Mouse (Mus musculus): ENCODE measurements around the gene N6amt1. TPM values are rescaled to one million over a fixed set of nuclear protein-coding genes. Genes with fewer than 3 reads are reported as not detected.

The N6amt1 gene
- 1 to 10 TPM; 7.9 to 9.2 TPM for total RNA-seq (2021)
- long read RNA-seq, experiment 1, transcript N6amt1-201 (6 exons, 1,884 nt): major isoform, 7 of 7 reads
- long read RNA-seq, experiment 1, partial matches to known transcripts: 0 of 7 reads
- long read RNA-seq, experiment 1, other reads (novel, unspliced or antisense): 0 of 7 reads
- long read RNA-seq, experiment 2, partial matches to known transcripts: 0 of 5 reads
- long read RNA-seq, experiment 2, other reads (novel, unspliced or antisense): 1 of 5 reads

DNA sequence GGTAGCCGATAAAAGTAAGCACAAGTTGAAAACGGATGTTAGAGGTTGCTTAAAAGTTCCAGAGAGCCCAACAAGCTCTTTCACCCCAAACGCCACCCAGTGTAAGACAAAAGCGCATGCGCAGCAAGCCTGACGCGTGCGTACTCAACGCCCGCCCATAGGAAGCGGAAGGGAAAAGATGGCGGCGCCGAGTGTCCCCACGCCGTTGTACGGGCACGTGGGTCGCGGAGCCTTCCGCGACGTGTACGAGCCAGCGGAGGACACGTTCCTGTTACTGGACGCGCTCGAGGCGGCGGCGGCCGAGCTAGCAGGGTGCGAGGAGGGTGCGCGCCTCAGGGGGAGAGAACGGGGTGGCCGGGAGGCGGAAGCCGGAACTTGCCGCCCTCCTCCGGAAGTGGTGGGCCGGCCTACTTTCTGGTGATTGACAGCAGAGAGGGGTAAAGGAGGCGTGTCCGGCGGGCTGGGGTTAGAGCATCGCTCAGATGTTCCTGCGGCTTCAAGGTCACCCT is at the start of gene N6amt1:
TSS of gene N6amt1 (plus strand) at position 111 of the 509 bp plus-strand sequence.
- peak within 1 kb of the TSS; percentile 99 for H3K27ac ChIP-seq
- TF ChIP-seq CTCF (IDR thresholded peaks at IDR 0.05): peak; percentile 29; the same call in 1 of the 2 replicates
- peak; percentile 95 for DNase-seq
- intact Hi-C loops (cut with DNase I): no loop called here
- H3K4me3 ChIP-seq: peak within 1 kb of the TSS; percentile 95

DNA sequence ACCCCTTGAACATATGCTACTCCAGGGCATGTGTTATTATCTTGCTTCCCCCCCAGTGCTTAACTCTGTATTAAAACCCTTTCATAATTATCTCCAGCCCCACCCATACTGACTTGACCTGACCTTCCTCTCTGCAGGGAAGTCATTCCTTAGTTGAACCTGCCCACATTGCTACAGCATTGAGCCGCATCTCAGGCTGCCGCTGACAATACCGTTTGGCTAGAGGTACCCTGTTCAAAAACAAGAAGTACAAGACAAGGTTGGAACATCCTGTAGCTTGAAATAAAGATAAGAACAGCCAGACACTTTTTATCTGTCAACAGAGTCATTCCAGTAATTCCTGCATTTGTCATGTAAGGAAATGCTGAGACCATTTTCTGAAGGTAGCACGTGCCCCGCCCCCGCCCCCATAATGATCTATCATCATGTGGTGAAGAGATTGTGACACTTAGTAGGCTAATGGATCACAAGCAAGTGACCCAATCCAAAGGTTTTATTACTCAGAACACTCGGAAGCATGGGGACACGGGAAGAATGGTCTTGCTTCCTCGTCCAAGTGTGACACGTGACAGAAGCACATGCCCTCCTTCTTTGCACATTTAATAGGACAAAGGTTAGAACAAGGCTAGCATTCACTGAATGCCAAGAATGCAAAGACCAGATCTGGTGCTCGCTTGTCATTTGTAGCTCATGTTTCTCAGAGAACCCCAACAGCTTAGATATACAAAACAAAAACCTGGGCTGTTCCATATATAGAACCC is 48.6 kb upstream of the N6amt1 start:
- DNase-seq: no peak
- intact Hi-C loops (cut with DNase I): no loop called here
- no peak for TF ChIP-seq CTCF (IDR thresholded peaks at IDR 0.05)
- Histone ChIP-seq H3K27ac (no peak overlapping the region), H3K4me3 (no peak overlapping the region)

DNA sequence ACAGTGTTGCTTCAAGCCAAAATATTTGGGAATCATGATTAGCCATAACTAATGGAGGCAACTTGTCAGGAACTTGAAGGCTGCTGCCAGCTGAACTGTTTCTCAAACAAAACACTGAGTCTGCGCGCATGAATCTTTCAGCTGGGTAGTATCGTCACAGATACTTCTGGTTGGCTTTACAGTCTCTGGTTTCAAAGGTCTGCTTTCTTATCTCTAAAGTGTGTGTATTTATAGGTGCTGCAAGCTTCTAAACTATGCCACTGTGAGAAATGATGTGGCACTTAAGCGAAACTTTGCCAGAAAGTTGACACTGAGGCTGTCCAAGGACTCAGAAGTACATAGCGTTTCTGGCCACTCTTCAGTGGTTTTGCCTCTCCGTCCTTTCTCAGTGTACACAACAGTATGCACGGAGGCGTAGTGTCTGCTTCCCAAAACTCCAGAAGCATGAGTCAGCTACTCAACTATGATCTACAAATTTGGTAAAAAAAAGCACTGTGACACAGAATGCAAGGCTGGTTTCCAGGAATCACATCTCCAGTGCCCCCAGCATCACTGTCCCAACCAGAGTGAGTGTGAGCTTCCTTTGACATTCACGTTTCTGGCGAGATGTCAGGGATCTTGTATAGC is 46.8 kb upstream of the N6amt1 start:
- intact Hi-C loops (cut with DNase I): no loop called here
- Histone ChIP-seq H3K27ac (peak overlapping the region; percentile 68), H3K4me3 (peak overlapping the region; percentile 34)
- no peak for DNase-seq
- TF ChIP-seq CTCF (IDR thresholded peaks at IDR 0.05): no peak

- Histone ChIP-seq H3K4me3 (no peak overlapping the region), H3K27ac (no peak overlapping the region)
- DNase-seq: no peak
- TF ChIP-seq CTCF (IDR thresholded peaks at IDR 0.05): no peak
- intact Hi-C loops (cut with DNase I): no loop called here
These were observed 43.3 kb upstream of the N6amt1 start for GRCm38 (mm10) chr16:87310659-87311058.

DNA sequence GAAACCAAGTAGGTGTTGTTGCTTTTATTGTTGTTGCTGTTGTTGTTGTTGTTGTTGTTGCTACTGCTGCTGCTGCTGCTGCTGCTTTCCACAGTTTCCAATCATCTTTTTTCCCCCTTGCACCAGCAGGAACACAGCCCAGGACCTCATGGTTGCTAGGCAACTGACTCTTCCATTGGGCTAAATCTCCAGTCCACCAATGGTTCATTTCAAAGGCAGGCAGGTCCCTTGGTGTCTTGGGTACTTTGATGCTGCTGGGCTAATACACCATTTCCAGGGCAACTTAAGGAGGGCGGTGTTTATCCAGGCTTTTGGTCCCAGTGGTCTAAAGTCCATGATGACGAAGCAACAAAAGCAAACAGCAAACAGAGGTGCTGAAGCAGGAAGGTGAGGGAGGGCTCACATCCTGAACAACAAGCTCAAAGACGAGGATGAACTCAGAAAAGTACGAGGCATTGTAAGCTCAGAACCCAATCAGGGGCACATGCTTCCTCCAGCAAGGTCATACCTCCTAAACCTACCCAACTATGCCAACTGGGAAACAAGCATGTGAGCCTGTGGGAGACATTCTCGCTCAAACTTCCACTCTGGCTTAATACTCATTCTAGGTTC is 35.7 kb upstream of the N6amt1 start:
- DNase-seq: no peak
- Histone ChIP-seq H3K4me3 (no peak overlapping the region), H3K27ac (no peak overlapping the region)
- TF ChIP-seq CTCF (IDR thresholded peaks at IDR 0.05): no peak
- intact Hi-C loops (cut with DNase I): no loop called here

- DNase-seq: no peak
- Histone ChIP-seq H3K4me3 (no peak overlapping the region), H3K27ac (no peak overlapping the region)
- TF ChIP-seq CTCF (IDR thresholded peaks at IDR 0.05): no peak
- intact Hi-C loops (cut with DNase I): no loop called here
These were observed 35.0 kb upstream of the N6amt1 start for GRCm38 (mm10) chr16:87318998-87319397.

DNA sequence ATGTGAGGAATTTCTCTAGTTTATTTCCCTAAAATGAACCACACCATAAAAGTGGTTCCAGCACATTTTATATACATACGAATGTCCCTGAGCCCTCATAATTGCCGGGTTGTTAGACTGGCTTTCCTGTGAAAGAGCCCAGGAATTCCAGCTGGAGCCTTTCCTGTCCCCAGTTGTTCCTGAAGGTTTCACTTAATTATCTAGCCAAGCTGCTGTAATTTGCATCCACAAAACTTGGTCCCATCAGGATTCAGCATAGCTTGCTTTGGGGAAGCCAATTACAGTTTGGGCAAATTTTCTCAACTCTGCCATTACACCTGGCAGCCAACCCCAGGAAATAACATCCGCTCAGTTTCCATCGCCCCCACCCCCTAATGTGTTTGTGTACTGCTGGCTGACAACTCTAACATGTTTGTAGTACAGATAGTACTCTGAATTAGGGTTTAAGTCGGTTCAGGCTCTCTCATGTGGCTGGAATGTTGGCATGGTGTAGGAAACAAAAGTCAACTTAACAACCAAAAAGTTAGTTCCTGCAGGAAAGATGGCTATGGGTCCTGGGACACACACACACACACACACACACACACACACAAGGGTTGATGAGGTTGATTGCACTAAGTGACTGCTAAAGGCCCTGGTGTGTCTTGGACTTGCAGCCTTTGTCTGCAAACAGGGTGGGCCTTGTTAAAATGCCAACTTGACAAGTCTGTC is 34.3 kb upstream of the N6amt1 start:
- peak; percentile 38 for DNase-seq
- no peak for TF ChIP-seq CTCF (IDR thresholded peaks at IDR 0.05)
- Histone ChIP-seq H3K27ac (no peak overlapping the region; the same call in 1 of the 2 replicates), H3K4me3 (no peak overlapping the region)
- intact Hi-C loops (cut with DNase I): no loop called here

DNA sequence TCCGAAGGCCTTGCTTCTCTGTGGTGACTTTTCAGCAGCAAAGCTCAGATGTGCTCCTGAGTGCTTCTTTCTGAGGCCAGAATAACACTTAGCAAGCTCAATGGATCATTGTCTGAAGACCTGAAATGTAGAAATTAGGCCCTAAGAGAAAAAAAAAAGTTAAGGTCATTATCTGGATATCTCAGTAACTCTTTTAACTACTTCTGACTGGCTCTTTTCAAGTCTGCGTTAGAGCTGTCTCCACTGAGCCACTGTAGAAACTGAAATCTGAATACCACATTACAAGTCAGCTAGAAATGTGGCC is 33.8 kb upstream of the N6amt1 start:
- DNase-seq: no peak
- no peak overlapping the region for H3K4me3 ChIP-seq
- no peak for TF ChIP-seq CTCF (IDR thresholded peaks at IDR 0.05)
- intact Hi-C loops (cut with DNase I): no loop called here
- no peak overlapping the region for H3K27ac ChIP-seq

DNA sequence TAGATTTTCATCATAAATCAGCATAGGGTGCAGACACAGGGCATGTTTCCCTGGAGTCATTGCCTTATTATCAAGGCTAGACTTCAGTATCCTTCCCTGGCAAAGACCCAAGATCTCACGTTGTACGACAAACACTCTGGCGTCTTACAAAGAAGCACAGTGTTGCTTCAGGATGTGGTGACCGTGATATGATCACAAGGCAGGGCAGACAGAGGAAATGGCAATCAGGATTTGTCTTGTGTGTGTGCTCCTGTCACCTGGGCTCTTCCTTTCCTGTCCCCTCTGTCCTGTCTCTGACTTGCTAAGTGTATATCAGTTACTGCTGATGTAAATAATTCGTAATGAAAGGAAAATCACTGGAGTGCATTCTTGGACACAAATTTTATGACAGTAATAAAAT is 29.4 kb upstream of the N6amt1 start:
- Histone ChIP-seq H3K4me3 (no peak overlapping the region), H3K27ac (no peak overlapping the region)
- no peak for TF ChIP-seq CTCF (IDR thresholded peaks at IDR 0.05)
- no peak for DNase-seq
- intact Hi-C loops (cut with DNase I): no loop called here

GRCm38 (mm10) chr16:87329986-87330385 is 24.0 kb upstream of the N6amt1 start:
- peak overlapping the region; percentile 69 for H3K27ac ChIP-seq
- intact Hi-C loops (cut with DNase I): no loop called here
- TF ChIP-seq CTCF (IDR thresholded peaks at IDR 0.05): no peak
- no peak overlapping the region for H3K4me3 ChIP-seq
- peak; percentile 38 for DNase-seq

DNA sequence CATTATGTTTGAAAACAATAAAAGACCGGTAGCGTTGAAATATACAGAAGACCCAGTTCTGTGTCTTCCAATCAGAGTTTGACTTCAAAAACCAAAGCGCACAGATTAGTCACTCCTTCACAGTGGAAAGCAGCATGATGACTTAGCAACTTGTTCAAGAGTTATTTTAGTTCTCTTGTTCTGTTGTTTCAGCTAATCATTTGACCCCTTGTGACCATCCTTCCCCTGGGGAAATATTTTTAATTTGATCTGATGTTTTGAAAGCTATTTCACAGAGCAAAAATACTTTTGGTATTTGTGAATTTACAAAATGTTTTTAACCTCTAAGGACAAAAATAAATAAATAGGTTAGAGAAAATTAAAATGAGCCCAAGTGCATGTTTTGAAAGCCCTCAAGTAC is 19.2 kb upstream of the N6amt1 start:
- intact Hi-C loops (cut with DNase I): no loop called here
- Histone ChIP-seq H3K27ac (no peak overlapping the region), H3K4me3 (no peak overlapping the region)
- DNase-seq: no peak
- no peak for TF ChIP-seq CTCF (IDR thresholded peaks at IDR 0.05)

- no peak overlapping the region for H3K27ac ChIP-seq
- intact Hi-C loops (cut with DNase I): no loop called here
- DNase-seq: no peak
- no peak for TF ChIP-seq CTCF (IDR thresholded peaks at IDR 0.05)
- H3K4me3 ChIP-seq: no peak overlapping the region
These were observed 12.9 kb upstream of the N6amt1 start for GRCm38 (mm10) chr16:87341043-87341572.

Data from gastrocnemius, adult 2 months (tissue).